Mouse (Mus musculus): ENCODE measurements around the gene Hoxd8.

- TF ChIP-seq POLR2A (IDR thresholded peaks at IDR 0.05; ENCODE audit: borderline replicate concordance, control insufficient read depth, low read depth, low read length) (no peak), CTCF (IDR thresholded peaks at IDR 0.05; ENCODE audit: control insufficient read depth, insufficient read depth, low read length) (no peak)
Observed at GRCm38 (mm10) chr2:74735851-74736687, 31.7 kb downstream of the Hoxd8 start.

All from bone marrow, adult 2 months (tissue).